16 mouse cellular contexts compared by ENCODE assay signal in genomic region chr13:54269628-54270027, GRCm38 (mm10).
DNase-seq lines count a peak whose midpoint lies in the region; ATAC-seq and TF ChIP-seq lines count a peak whose summit lies in the region.
"Had no signal": no experiment of that assay in that cellular context is flagged by ENCODE, and none has a peak within 500 bp of the region (broad histone marks: within the 10 kb centered on the region; RNA-seq: fewer than 3 reads in every experiment).

No protein-coding gene starts in this region.

- no peak for TF ChIP-seq POLR2A in cerebellum, adult 2 months (IDR thresholded peaks at IDR 0.05; ENCODE audit: borderline replicate concordance, insufficient read depth, low read length)
- TF ChIP-seq POLR2A in olfactory bulb, adult 2 months (IDR thresholded peaks at IDR 0.05; ENCODE audit: insufficient read depth, low read depth, low read length), result no peak

- peaks cover 45% of the 10 kb centered on the region for H3K4me1 ChIP-seq in cerebellum, adult 2 months (ENCODE audit: control insufficient read depth, insufficient read depth, low read length)
- peaks cover 16% of the 10 kb centered on the region for H3K4me1 ChIP-seq in olfactory bulb, adult 2 months (ENCODE audit: control insufficient read depth, insufficient read depth, low read length)
- H3K4me1 ChIP-seq in intestine, embryonic 15.5 days (replicated peaks), result no peaks in the 10 kb centered on the region
- H3K4me1 ChIP-seq: heart, embryonic 15.5 days had no signal

- no peak overlapping the region for H3K4me2 ChIP-seq in intestine, embryonic 15.5 days (replicated peaks)
- H3K4me2 ChIP-seq: heart, embryonic 15.5 days; hindbrain, embryonic 14.5 days; neural tube, embryonic 13.5 days had no signal

- no peaks in the 10 kb centered on the region for H3K9me3 ChIP-seq in intestine, embryonic 15.5 days
- H3K9me3 ChIP-seq: heart, embryonic 15.5 days; neural tube, embryonic 13.5 days had no signal

- no peaks in the 10 kb centered on the region for H3K27me3 ChIP-seq in cerebellum, adult 2 months (ENCODE audit: control insufficient read depth, insufficient read depth, low read length)
- H3K27me3 ChIP-seq in intestine, embryonic 15.5 days (replicated peaks), result no peaks in the 10 kb centered on the region
- H3K27me3 ChIP-seq: neural tube, embryonic 13.5 days had no signal

- no peak for TF ChIP-seq CTCF in cerebellum, adult 2 months (IDR thresholded peaks at IDR 0.05; ENCODE audit: borderline replicate concordance, insufficient read depth, low read depth, low read length)
- TF ChIP-seq CTCF in olfactory bulb, adult 2 months (IDR thresholded peaks at IDR 0.05; ENCODE audit: insufficient read depth, low read depth, low read length), result no peak

- no peak overlapping the region for H3K4me3 ChIP-seq in cerebellum, adult 2 months (replicated peaks; ENCODE audit: insufficient read depth, low read depth, low read length)
- no peak overlapping the region for H3K4me3 ChIP-seq in olfactory bulb, adult 2 months (ENCODE audit: insufficient read depth, low read depth, low read length)
- H3K4me3 ChIP-seq in intestine, embryonic 15.5 days (replicated peaks), result no peak overlapping the region
- H3K4me3 ChIP-seq: erythroblast, embryonic 14.5 days; heart, embryonic 15.5 days; neural tube, embryonic 13.5 days had no signal

- ATAC-seq in intestine, embryonic 15.5 days, result no peak
- ATAC-seq: activated CD4-positive, CD25-positive, alpha-beta regulatory T cell, adult 4 months; CD4-positive, CD25-positive, alpha-beta regulatory T cell, adult 4 months; liver, postnatal 0 days had no signal

- peak overlapping the region; percentile 35 for H3K27ac ChIP-seq in cerebellum, adult 2 months (ENCODE audit: insufficient read depth, low read length)
- peak overlapping the region; percentile 20; the same call in 1 of the 2 replicates for H3K27ac ChIP-seq in olfactory bulb, adult 2 months (ENCODE audit: insufficient read depth, low read depth, low read length)
- no peak overlapping the region for H3K27ac ChIP-seq in intestine, embryonic 15.5 days
- H3K27ac ChIP-seq: heart, embryonic 15.5 days; hindbrain, embryonic 14.5 days; neural tube, embryonic 13.5 days had no signal

- WGBS in cerebellum, adult 2 months, result 12% methylated on average over 8 of the region's 8 CpGs
- WGBS in olfactory bulb, adult 2 months, result 49% methylated on average over 8 of the region's 8 CpGs
- 65% methylated on average over 8 of the region's 8 CpGs for WGBS in intestine, embryonic 15.5 days

- no peaks in the 10 kb centered on the region for H3K36me3 ChIP-seq in intestine, embryonic 15.5 days
- H3K36me3 ChIP-seq: heart, embryonic 15.5 days; neural tube, embryonic 13.5 days had no signal

- DNase-seq in layer of hippocampus, adult 11-12 months (ENCODE audit: low spot score), result peak; percentile 57
- DNase-seq in layer of hippocampus, postnatal 10 days (ENCODE audit: low spot score in 2 of 2), result no peak
- peak; percentile 70 to 86 for DNase-seq in cerebellum, adult 2 months
- peak; percentile 62 for DNase-seq in cerebellum, postnatal 36 days
- DNase-seq in thymus, postnatal 25 days, result no peak
- DNase-seq: kidney, adult 9 months; liver, postnatal 0 days; retina, postnatal 1 day had no signal

- no peak overlapping the region for H3K9ac ChIP-seq in intestine, embryonic 15.5 days
- H3K9ac ChIP-seq: heart, embryonic 15.5 days; hindbrain, embryonic 14.5 days; liver, postnatal 0 days; neural tube, embryonic 13.5 days had no signal

Comparison
In these comparisons a context has a peak if more than half of its experiments do, and no peak if none do; other contexts are left out.
1. DNase-seq: peak in layer of hippocampus, adult 11-12 months (single experiment), cerebellum, adult 2 months (2 of 2) and cerebellum, postnatal 36 days (2 of 2); none in layer of hippocampus, postnatal 10 days (0 of 2) and thymus, postnatal 25 days (single experiment).